Mouse (Mus musculus): ENCODE measurements at regions not wholly inside any gene's neighbourhood (a gene's known extent, or its start where the extent isn't known, plus 50 kb on each side); places are given as distances from the start of the nearest gene placed in this dataset.

GRCm38 (mm10) chr4:91596619-91597018 lies 196.0 kb upstream of the Elavl2 start:
- DNase-seq (ENCODE audit: low read depth) = no peak

- no peak for DNase-seq (ENCODE audit: low read depth)
Observed at GRCm38 (mm10) chr4:91595766-91596165, 195.2 kb upstream of the Elavl2 start.

- DNase-seq (ENCODE audit: low read depth) = no peak
Observed at GRCm38 (mm10) chr4:91589779-91590178, 189.2 kb upstream of the Elavl2 start.

DNA sequence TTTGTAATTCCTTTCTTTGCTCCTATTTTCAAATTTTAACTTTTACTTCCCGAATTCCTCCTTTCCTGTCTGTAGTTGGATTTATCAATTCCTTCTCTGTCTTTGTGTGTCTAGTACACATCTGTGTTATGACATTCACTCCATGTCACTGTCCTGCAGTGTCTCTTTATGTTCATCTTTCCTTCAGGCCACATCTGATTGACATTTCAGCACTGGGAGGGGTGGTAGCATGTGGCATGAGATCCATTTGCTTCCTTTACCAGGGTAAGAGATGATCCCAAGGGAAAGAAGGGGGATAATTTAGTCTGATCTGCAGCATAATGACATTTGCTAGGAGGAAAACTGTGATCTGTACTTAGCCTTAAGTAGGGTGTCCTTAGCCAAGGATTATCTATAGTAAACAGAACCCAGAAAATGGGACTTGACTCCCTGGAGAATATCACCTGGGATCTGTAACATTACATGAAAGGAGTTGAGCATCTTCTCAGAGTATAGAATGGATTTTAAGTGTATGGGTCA lies 187.0 kb upstream of the Elavl2 start:
- DNase-seq (ENCODE audit: low read depth) = no peak

DNA sequence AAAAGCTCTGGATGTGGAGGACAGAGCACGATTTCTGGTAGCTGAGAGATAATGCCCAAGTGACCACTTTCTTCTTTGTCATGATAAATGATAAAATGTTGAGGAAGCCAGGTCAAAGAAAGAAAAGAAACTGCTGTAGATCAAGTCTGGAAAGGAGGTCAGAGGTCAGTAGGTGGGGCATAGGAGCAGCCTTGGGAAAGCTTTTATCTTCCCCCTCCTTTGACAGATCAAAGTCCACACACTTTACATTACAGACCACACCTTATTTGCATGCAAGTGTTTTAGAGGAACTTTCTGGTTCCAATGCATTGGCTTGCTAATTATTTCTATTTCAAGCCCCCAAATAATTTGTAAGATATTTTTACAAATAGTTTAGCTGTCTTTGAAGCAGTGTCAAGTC lies 182.4 kb upstream of the Elavl2 start:
- no peak for DNase-seq (ENCODE audit: low read depth)

GRCm38 (mm10) chr4:91557452-91557851 lies 156.9 kb upstream of the Elavl2 start:
- no peak for DNase-seq (ENCODE audit: low read depth)

GRCm38 (mm10) chr4:91556959-91557358 lies 156.4 kb upstream of the Elavl2 start:
- peak; percentile 16 for DNase-seq (ENCODE audit: low read depth)

- DNase-seq (ENCODE audit: low read depth) = no peak
Observed at GRCm38 (mm10) chr4:91524367-91524766, 123.8 kb upstream of the Elavl2 start.

- no peak for DNase-seq (ENCODE audit: low read depth)
Observed at GRCm38 (mm10) chr4:91511543-91511942, 111.0 kb upstream of the Elavl2 start.

- no peak for DNase-seq (ENCODE audit: low read depth)
Observed at GRCm38 (mm10) chr4:91509937-91510336, 109.4 kb upstream of the Elavl2 start.

DNA sequence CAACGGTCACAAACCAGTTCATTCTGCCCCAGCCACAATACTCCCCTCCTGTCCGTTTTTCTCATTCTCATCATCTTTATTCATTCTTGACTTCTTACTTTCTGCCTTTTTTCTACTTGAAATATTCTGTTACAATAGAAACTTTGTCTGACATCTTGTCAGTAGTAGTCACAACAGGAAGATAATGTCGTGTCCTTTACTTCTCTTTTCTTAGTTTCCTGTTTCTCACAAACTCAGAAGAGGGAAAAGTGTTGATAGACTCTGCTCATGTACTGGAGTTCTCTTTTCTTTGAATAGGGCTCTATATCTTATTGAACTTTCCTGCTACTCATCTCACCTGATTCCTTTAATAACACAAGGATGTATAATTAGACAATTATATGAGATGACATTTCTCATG lies 102.7 kb upstream of the Elavl2 start:
- DNase-seq (ENCODE audit: low read depth) = no peak

DNA sequence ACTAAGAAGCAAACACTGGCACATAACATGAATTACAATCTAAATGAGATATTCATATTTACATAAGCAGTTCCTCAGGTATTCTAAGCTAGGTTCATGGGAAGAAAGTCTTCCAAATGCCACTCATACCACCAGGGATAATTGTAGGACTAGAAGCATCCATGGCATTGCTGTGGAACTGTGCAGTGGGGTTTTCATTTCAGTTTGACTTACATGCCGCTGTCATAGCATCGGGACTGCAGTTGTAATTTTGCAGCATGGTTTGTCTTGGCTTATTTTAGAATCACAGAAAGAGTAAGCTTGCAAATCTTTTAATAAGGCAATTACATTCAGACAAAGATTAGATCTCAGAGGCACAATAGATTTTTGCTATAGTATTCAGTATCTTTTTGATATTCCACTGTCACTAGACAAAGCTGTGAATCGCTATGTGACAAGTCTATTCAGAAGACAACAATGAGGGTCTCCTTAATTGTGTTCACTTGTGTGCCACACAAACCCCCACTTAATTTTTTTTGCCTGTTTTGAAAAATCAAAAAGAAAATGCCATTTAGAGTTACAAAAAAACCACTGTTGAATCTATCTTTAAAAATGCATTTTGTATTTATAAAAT lies 81.4 kb upstream of the Elavl2 start:
- DNase-seq (ENCODE audit: low read depth) = no peak
